Mouse (Mus musculus): ENCODE data around the gene Zfp512b. TPM values are rescaled to one million over a fixed set of nuclear protein-coding genes. Genes with fewer than 3 reads are reported as not detected.

Zfp512b gene
- polyA plus RNA-seq, 1 experiment from 2014 or later, result 28.5 TPM

DNA sequence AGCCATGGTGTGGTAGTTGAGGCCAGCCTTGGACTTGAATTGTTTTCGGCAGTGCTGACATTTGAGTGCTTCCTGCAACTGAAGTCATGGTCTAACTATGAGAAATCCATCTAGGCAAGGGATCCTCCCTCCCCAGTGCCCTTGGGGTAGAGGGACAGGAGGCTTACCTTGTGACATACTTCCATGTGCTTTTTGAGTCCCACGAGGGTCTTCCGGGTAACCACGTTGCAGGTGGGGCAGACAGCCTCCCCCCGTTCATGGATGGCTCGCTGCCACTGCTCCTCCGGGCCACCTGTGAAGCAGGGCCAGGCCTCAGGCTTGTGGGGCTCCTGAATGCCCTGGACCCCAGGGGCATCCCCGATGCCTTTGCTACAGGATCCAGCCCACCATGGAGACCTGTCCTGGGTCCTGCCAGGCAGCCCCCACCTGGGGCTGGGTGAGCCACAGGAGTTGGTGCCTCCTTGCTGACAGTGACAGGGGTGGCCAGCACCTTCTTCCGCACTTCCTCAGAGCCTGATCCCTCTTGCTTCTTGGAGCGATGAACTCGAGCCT is 4.3 kb downstream of the Zfp512b start:
- Histone ChIP-seq H3K27me3 (replicated peaks) (no peaks in the 10 kb centered on the region), H3K4me2 (no peak overlapping the region), H3K36me3 (peaks cover 75% of the 10 kb centered on the region), H3K4me1 (peaks cover 22% of the 10 kb centered on the region), H3K9me3 (no peaks in the 10 kb centered on the region), H3K27ac (replicated peaks) (no peak overlapping the region), H3K4me3 (no peak overlapping the region), H3K9ac (no peak overlapping the region)
- ATAC-seq (ENCODE audit: extremely low read depth, insufficient number of reproducible peaks, low FRiP score, low TSS enrichment), result no peak
- 87% methylated on average over 11 of the region's 11 CpGs for WGBS

DNA sequence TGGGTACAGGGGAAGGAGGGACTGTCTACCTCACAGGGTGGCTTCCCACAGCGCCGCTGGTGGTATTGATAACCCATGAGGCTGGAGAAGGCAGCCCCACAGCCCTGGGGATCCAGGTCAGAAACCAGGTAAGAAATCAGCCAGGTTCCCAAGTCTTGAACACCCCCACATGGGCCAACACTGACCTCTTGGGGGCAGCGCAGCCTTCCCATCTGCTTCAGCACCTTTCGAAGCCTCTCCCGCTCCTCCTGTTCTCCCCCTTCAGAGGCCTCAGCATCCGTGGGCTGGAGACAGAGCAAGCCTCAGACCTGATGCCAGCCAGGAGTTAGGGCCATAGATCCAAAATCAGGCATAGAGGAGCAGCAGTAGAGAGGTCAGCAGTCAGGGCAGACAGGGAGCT is 4.8 kb downstream of the Zfp512b start:
- WGBS, result 76% methylated on average over 6 of the region's 6 CpGs
- Histone ChIP-seq H3K9me3 (no peaks in the 10 kb centered on the region), H3K36me3 (peaks cover 77% of the 10 kb centered on the region), H3K9ac (no peak overlapping the region), H3K27ac (replicated peaks) (no peak overlapping the region), H3K4me2 (no peak overlapping the region), H3K4me1 (peaks cover 17% of the 10 kb centered on the region), H3K27me3 (replicated peaks) (no peaks in the 10 kb centered on the region), H3K4me3 (no peak overlapping the region)
- ATAC-seq (ENCODE audit: extremely low read depth, insufficient number of reproducible peaks, low FRiP score, low TSS enrichment), result no peak

DNA sequence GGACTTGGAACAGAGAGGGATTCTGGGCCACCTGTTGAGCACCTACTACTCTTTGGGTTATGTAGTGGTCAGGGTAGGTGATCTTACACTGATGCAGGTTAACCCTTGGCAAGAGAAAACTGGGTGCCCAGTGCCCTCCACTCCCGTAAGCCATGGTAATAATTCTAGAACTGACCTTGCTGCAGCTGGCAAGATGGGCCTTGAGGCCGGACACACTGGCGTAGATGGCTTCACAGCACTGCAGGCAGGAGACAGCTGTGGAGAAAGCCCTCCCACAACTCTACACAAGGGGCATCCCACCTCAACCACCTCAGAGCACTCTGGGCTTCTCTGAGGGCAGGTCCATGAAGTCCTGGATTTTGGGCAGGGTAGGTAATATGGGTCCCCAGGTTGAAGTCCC is 6.5 kb downstream of the Zfp512b start:
- Histone ChIP-seq H3K4me2 (no peak overlapping the region), H3K9ac (no peak overlapping the region), H3K27ac (replicated peaks) (no peak overlapping the region), H3K4me1 (peaks cover 14% of the 10 kb centered on the region), H3K4me3 (no peak overlapping the region), H3K36me3 (peaks cover 77% of the 10 kb centered on the region), H3K27me3 (replicated peaks) (no peaks in the 10 kb centered on the region), H3K9me3 (no peaks in the 10 kb centered on the region)
- 98% methylated on average over 3 of the region's 3 CpGs for WGBS
- ATAC-seq (ENCODE audit: extremely low read depth, insufficient number of reproducible peaks, low FRiP score, low TSS enrichment), result no peak

DNA sequence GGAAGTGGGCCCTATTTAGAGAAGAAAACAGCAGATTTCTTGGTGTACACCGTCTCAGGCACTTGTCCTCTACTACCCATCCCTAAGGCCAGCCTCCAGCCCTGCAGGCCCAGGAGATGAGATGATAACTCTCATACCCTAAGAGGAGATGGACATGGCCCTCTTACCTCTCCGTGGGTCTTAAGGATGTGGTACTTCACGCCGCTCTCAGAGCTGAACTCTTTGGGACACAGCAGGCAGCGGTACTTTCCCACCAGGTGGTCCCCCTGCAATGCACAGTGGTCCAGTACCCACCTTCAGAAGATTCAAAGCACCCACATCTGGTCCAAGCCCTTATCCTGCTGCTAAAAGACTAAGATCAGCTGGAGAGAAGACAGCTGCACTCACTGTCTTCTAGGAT is 7.1 kb downstream of the Zfp512b start:
- no peaks in the 10 kb centered on the region for H3K9me3 ChIP-seq
- no peak overlapping the region for H3K27ac ChIP-seq (replicated peaks)
- H3K4me2 ChIP-seq, result no peak overlapping the region
- H3K4me3 ChIP-seq, result no peak overlapping the region
- WGBS, result 87% methylated on average over 5 of the region's 5 CpGs
- H3K36me3 ChIP-seq, result peaks cover 74% of the 10 kb centered on the region
- ATAC-seq (ENCODE audit: extremely low read depth, insufficient number of reproducible peaks, low FRiP score, low TSS enrichment), result no peak
- no peaks in the 10 kb centered on the region for H3K27me3 ChIP-seq (replicated peaks)
- no peak overlapping the region for H3K9ac ChIP-seq
- peaks cover 11% of the 10 kb centered on the region for H3K4me1 ChIP-seq

DNA sequence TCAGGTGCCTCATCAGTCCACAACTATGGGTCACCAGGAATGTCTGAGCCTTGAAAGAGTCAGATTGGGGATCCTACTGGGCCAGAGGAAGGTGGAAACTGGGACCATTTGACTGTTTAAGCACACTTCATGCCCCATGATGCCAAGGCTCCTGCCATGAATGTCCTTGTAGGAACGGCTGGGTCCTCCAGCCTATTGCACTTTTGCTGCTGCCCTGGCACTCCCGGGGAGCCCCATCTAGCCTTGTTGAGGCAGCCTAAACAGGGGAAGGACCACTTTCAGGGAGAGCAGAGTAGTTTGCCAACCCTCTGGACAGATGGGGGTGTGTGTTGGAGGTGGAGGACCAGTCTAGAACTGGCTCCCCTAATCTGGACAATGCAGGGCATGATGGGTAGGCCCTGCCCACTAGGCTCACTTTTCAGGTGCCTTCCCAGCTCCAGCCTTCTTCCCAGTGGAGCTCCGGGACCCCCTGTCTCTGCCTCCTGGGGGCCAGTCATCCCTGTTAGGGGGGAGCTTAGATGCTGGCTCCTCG is 8.1 kb downstream of the Zfp512b start, which contains the start of gene Uckl1:
Gene Uckl1, minus strand, starts transcription at position 482 of the 532 bp plus-strand sequence.
- 87% methylated on average over 4 of the region's 4 CpGs for WGBS
- ATAC-seq (ENCODE audit: extremely low read depth, insufficient number of reproducible peaks, low FRiP score, low TSS enrichment), result no peak
- H3K4me2 ChIP-seq, result no peak within 1 kb of the TSS
- no peaks in the 10 kb centered on the region for H3K9me3 ChIP-seq
- H3K36me3 ChIP-seq, result peaks cover 64% of the 10 kb centered on the region
- no peak within 1 kb of the TSS for H3K4me3 ChIP-seq
- no peak within 1 kb of the TSS for H3K9ac ChIP-seq
- H3K27ac ChIP-seq (replicated peaks), result no peak within 1 kb of the TSS
- H3K4me1 ChIP-seq, result peaks cover 19% of the 10 kb centered on the region
- no peaks in the 10 kb centered on the region for H3K27me3 ChIP-seq (replicated peaks)

DNA sequence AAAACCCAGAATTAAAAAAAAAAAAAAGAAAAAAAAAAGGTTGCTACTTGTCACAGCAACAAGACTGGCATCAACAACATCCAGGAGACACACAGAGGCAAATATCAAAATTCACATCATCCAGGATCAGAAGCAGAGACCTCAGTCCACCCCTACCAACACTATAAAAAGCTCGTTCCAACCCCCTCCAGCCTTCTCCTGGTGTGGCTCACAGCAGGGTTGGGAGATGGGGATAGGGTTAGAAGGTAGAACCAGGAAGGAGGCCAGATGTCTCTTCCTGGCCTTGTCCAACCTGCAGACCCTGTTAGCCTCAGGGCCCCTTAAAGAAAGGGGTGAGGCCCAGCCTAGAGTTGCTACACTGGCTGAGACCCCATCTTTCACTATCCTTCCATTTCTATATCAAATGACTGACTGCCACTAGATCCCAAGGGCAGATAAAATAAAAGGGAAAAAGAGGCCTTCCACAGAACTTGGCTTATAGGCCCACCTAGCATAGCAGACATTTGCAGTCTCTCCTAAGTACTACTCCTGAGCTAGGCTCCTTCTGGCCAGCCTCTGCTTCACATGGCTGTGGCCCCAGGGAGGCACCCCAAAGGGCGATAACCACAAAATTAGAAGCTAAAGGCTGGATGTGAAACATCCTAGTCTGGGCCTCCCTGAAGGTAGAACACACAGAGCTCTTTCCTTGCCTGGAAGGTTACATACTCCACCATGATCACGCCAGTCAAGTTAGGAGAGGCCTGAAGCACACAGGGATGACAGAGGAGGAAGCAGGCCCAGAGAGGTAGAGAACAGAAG is 8.9 kb downstream of the Zfp512b start:
- Histone ChIP-seq H3K9me3 (no peaks in the 10 kb centered on the region), H3K4me3 (no peak overlapping the region), H3K9ac (no peak overlapping the region), H3K27ac (replicated peaks) (no peak overlapping the region), H3K36me3 (peaks cover 56% of the 10 kb centered on the region), H3K4me1 (peaks cover 27% of the 10 kb centered on the region), H3K27me3 (replicated peaks) (no peaks in the 10 kb centered on the region), H3K4me2 (no peak overlapping the region)
- 77% methylated on average over 3 of the region's 3 CpGs for WGBS
- ATAC-seq (ENCODE audit: extremely low read depth, insufficient number of reproducible peaks, low FRiP score, low TSS enrichment), result no peak

DNA sequence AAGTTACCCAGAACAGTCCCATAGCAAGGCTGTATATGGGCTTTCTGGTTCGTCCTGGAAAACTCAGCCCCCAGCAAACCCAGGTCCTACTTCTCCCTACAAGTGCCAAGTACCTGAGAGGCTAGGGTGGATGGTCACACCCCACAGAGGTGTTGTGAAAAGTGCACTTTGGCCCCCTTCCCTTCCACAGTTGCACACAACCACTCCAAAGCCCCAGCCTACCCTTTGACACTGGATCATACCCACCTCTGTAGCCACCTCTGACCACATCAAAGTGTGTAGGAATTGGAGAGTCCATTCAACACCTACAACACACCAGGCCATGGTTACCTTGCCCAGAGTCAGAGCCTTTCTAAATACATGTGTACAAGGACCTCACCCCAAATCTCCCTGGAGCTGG is 9.7 kb downstream of the Zfp512b start:
- Histone ChIP-seq H3K4me1 (peaks cover 34% of the 10 kb centered on the region), H3K9ac (no peak overlapping the region), H3K27me3 (replicated peaks) (no peaks in the 10 kb centered on the region), H3K4me3 (no peak overlapping the region), H3K9me3 (no peaks in the 10 kb centered on the region), H3K27ac (replicated peaks) (no peak overlapping the region), H3K4me2 (no peak overlapping the region), H3K36me3 (peaks cover 49% of the 10 kb centered on the region)
- ATAC-seq (ENCODE audit: extremely low read depth, insufficient number of reproducible peaks, low FRiP score, low TSS enrichment), result no peak
- 75% methylated on average over 1 of the region's 1 CpGs for WGBS

DNA sequence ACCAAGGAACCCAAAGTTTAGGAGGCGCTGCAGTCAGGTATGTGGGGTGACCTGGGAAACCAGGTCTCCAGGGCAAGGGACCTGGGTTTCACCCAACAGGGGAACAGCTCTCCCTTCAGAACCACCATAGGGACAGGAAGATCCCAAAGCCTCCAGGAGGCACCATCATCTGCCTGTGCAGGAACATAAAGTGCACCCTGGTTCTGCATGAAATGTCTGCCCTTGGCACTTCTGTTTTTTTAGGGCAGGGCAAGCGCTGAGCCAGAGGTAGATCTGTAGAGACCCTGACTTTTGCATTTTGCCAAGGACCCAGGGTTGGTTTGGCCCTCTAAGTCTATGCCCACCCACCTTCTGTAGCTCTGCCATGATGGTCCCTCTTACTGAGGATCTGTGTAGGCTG is 10.2 kb downstream of the Zfp512b start:
- ATAC-seq (ENCODE audit: extremely low read depth, insufficient number of reproducible peaks, low FRiP score, low TSS enrichment), result no peak
- Histone ChIP-seq H3K36me3 (peaks cover 43% of the 10 kb centered on the region), H3K27me3 (replicated peaks) (no peaks in the 10 kb centered on the region), H3K9ac (peak overlapping the region; percentile 97), H3K4me3 (peak overlapping the region; percentile 91), H3K4me1 (peaks cover 40% of the 10 kb centered on the region), H3K4me2 (peak overlapping the region; percentile 92), H3K27ac (replicated peaks) (no peak overlapping the region), H3K9me3 (no peaks in the 10 kb centered on the region)
- 83% methylated on average over 2 of the region's 2 CpGs for WGBS

DNA sequence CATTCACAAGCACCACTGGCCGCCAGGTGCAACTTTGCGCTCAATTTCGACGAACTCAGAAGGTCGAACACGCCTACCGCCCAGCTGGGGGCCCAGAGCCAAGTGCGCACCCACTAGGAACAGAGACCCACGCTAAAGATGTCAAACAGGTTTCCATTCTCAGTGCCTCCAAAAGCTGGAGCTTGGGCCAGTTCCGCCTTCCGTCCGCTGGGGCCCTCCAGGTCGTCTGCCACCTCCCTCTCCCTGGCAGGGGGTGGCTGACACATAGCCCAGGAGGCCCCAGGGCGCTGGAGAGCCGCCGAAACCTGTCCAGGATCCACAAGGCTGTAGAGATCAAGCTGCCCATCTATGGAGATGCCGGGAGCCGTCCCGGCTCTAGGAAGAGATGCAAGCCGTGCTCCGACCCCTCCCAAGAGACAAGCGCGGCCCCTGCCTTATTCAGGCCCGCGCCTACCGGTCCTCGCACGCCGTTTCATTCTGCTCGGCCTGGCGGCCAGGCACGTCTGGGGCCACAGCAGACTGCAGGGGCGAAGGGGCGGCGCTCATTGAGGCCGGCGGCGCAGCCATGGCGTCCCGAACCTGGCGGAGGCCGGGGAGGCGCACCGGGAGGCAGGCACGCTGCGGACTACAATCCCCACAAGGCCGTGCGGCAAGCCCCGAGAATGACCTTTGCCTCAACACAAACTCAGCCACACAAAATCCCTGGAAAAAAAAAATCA is 11.0 kb downstream of the Zfp512b start:
- no peaks in the 10 kb centered on the region for H3K9me3 ChIP-seq
- H3K4me1 ChIP-seq, result peaks cover 46% of the 10 kb centered on the region
- peak; percentile 70 for ATAC-seq (ENCODE audit: extremely low read depth, insufficient number of reproducible peaks, low FRiP score, low TSS enrichment)
- H3K27me3 ChIP-seq (replicated peaks), result no peaks in the 10 kb centered on the region
- peak overlapping the region; percentile 91 for H3K4me3 ChIP-seq
- H3K36me3 ChIP-seq, result peaks cover 35% of the 10 kb centered on the region
- H3K9ac ChIP-seq, result peak overlapping the region; percentile 97
- WGBS, result under 1% methylated on average over 49 of the region's 49 CpGs
- peak overlapping the region; percentile 97 for H3K27ac ChIP-seq (replicated peaks)
- peak overlapping the region; percentile 92 for H3K4me2 ChIP-seq

DNA sequence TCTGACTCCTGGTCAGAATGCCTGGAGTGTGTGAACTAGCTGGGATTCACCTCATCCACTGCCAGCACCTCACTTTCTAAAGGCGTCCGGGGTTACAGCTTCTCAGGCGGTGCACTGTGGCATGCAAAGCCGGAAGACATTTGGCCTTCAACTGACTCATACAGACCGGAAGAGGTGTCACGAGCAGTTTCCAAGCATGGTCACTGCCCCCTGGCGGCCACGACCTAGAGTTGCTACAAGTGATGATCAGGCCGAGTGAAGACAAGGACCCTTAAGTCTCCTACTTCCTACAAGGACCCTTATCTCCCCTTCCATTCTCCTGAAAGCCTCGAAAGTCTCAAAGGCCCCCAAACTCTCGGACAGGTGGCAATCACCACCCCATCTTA is 11.6 kb downstream of the Zfp512b start:
- Histone ChIP-seq H3K36me3 (peaks cover 29% of the 10 kb centered on the region), H3K27ac (replicated peaks) (peak overlapping the region; percentile 97), H3K9ac (peak overlapping the region; percentile 97), H3K4me2 (peak overlapping the region; percentile 92), H3K4me3 (peak overlapping the region; percentile 91), H3K27me3 (replicated peaks) (no peaks in the 10 kb centered on the region), H3K9me3 (no peaks in the 10 kb centered on the region), H3K4me1 (peaks cover 48% of the 10 kb centered on the region)
- peak; percentile 61 for ATAC-seq (ENCODE audit: extremely low read depth, insufficient number of reproducible peaks, low FRiP score, low TSS enrichment)
- under 1% methylated on average over 11 of the region's 11 CpGs for WGBS

DNA sequence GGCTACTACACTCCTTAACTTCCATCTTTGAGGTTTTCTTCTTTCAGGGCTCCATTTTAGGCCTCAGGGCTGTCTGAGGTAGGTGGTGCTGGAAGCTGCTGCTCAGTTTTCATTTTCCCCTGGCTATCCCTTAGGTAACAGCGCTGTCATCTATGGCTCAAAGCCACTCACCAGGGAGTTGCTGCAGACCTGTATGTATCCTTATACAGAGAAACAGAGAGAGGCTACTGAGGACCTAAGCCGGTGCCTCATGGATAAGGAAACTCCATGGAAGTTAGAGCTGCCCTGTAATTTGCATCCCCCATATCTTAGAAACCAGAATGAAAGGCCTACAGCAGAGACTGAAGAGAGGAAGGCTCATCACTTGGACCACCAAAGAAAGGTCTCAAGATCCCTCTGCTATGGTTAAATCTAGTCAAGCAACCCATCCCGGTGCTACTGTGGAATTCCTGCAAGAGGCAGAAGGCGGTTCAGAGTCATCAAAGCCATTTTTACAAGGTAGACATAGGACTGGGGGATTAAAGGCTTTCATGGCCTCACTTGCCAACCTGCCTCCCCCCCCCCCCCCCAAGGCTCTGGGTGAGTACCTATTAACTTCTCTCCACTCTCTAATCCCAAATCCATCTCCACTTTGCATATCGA is 12.4 kb downstream of the Zfp512b start:
- ATAC-seq (ENCODE audit: extremely low read depth, insufficient number of reproducible peaks, low FRiP score, low TSS enrichment), result no peak
- 71% methylated on average over 5 of the region's 5 CpGs for WGBS

More for the DNA sequence above, 12.4 kb downstream of the Zfp512b start:
- Histone ChIP-seq H3K4me1 (peaks cover 48% of the 10 kb centered on the region), H3K9ac (peak overlapping the region; percentile 97), H3K4me2 (peak overlapping the region; percentile 92), H3K4me3 (peak overlapping the region; percentile 91), H3K9me3 (no peaks in the 10 kb centered on the region), H3K36me3 (peaks cover 22% of the 10 kb centered on the region), H3K27ac (replicated peaks) (peak overlapping the region; percentile 97), H3K27me3 (replicated peaks) (no peaks in the 10 kb centered on the region)
